Mouse (Mus musculus): ENCODE results near the gene Rnf180.

The Rnf180 gene

GRCm38 (mm10) chr13:105279397-105280018 lies 15.1 kb downstream of the Rnf180 start:
- no peak for DNase-seq (ENCODE audit: low read depth, low spot score)
- Histone ChIP-seq H3K27me3 (ENCODE audit: control insufficient read depth, insufficient read depth, low read length, poor library complexity, severe bottlenecking) (no peaks in the 10 kb centered on the region), H3K36me3 (ENCODE audit: control insufficient read depth, insufficient read depth, low read length, poor library complexity, severe bottlenecking) (no peaks in the 10 kb centered on the region)

- no peaks in the 10 kb centered on the region for H3K27me3 ChIP-seq (ENCODE audit: control insufficient read depth, insufficient read depth, low read length, poor library complexity, severe bottlenecking)
- no peak for DNase-seq (ENCODE audit: low read depth, low spot score)
Observed at GRCm38 (mm10) chr13:105270394-105271094, 24.1 kb downstream of the Rnf180 start.

GRCm38 (mm10) chr13:105267464-105267863 lies 27.2 kb downstream of the Rnf180 start:
- Histone ChIP-seq H3K36me3 (ENCODE audit: control insufficient read depth, insufficient read depth, low read length, poor library complexity, severe bottlenecking) (no peaks in the 10 kb centered on the region), H3K27me3 (ENCODE audit: control insufficient read depth, insufficient read depth, low read length, poor library complexity, severe bottlenecking) (no peaks in the 10 kb centered on the region)
- DNase-seq (ENCODE audit: low read depth, low spot score): no peak

More at GRCm38 (mm10) chr13:105270394-105271094, 24.1 kb downstream of the Rnf180 start:
- no peaks in the 10 kb centered on the region for H3K36me3 ChIP-seq (ENCODE audit: control insufficient read depth, insufficient read depth, low read length, poor library complexity, severe bottlenecking)

- Histone ChIP-seq H3K36me3 (ENCODE audit: control insufficient read depth, insufficient read depth, low read length, poor library complexity, severe bottlenecking) (no peaks in the 10 kb centered on the region), H3K27me3 (ENCODE audit: control insufficient read depth, insufficient read depth, low read length, poor library complexity, severe bottlenecking) (no peaks in the 10 kb centered on the region)
- peak; percentile 34 for DNase-seq (ENCODE audit: low read depth, low spot score)
Observed at GRCm38 (mm10) chr13:105266746-105267145, 27.9 kb downstream of the Rnf180 start.

- Histone ChIP-seq H3K36me3 (ENCODE audit: control insufficient read depth, insufficient read depth, low read length, poor library complexity, severe bottlenecking) (no peaks in the 10 kb centered on the region), H3K27me3 (ENCODE audit: control insufficient read depth, insufficient read depth, low read length, poor library complexity, severe bottlenecking) (no peaks in the 10 kb centered on the region)
- DNase-seq (ENCODE audit: low read depth, low spot score): no peak
Observed at GRCm38 (mm10) chr13:105256757-105257433, 37.7 kb downstream of the Rnf180 start.

- Histone ChIP-seq H3K27me3 (ENCODE audit: control insufficient read depth, insufficient read depth, low read length, poor library complexity, severe bottlenecking) (no peaks in the 10 kb centered on the region), H3K36me3 (ENCODE audit: control insufficient read depth, insufficient read depth, low read length, poor library complexity, severe bottlenecking) (no peaks in the 10 kb centered on the region)
- DNase-seq (ENCODE audit: low read depth, low spot score): no peak
Observed at GRCm38 (mm10) chr13:105250767-105251166, 43.8 kb downstream of the Rnf180 start.

- DNase-seq (ENCODE audit: low read depth, low spot score): no peak
- Histone ChIP-seq H3K27me3 (ENCODE audit: control insufficient read depth, insufficient read depth, low read length, poor library complexity, severe bottlenecking) (no peaks in the 10 kb centered on the region), H3K36me3 (ENCODE audit: control insufficient read depth, insufficient read depth, low read length, poor library complexity, severe bottlenecking) (no peaks in the 10 kb centered on the region)
Observed at GRCm38 (mm10) chr13:105250264-105250663, 44.4 kb downstream of the Rnf180 start.

- H3K36me3 ChIP-seq (ENCODE audit: control insufficient read depth, insufficient read depth, low read length, poor library complexity, severe bottlenecking): no peaks in the 10 kb centered on the region
- DNase-seq (ENCODE audit: low read depth, low spot score): no peak
- no peaks in the 10 kb centered on the region for H3K27me3 ChIP-seq (ENCODE audit: control insufficient read depth, insufficient read depth, low read length, poor library complexity, severe bottlenecking)
Observed at GRCm38 (mm10) chr13:105249599-105249998, 45.0 kb downstream of the Rnf180 start.

- H3K36me3 ChIP-seq (ENCODE audit: control insufficient read depth, insufficient read depth, low read length, poor library complexity, severe bottlenecking): no peaks in the 10 kb centered on the region
- no peak for DNase-seq (ENCODE audit: low read depth, low spot score)
- H3K27me3 ChIP-seq (ENCODE audit: control insufficient read depth, insufficient read depth, low read length, poor library complexity, severe bottlenecking): no peaks in the 10 kb centered on the region
Observed at GRCm38 (mm10) chr13:105247691-105248090, 46.9 kb downstream of the Rnf180 start.

- Histone ChIP-seq H3K27me3 (ENCODE audit: control insufficient read depth, insufficient read depth, low read length, poor library complexity, severe bottlenecking) (no peaks in the 10 kb centered on the region), H3K36me3 (ENCODE audit: control insufficient read depth, insufficient read depth, low read length, poor library complexity, severe bottlenecking) (no peaks in the 10 kb centered on the region)
- no peak for DNase-seq (ENCODE audit: low read depth, low spot score)
Observed at GRCm38 (mm10) chr13:105240810-105241209, 53.8 kb downstream of the Rnf180 start.

GRCm38 (mm10) chr13:105227126-105227525 lies 67.5 kb downstream of the Rnf180 start:
- DNase-seq (ENCODE audit: low read depth, low spot score): no peak
- Histone ChIP-seq H3K36me3 (ENCODE audit: control insufficient read depth, insufficient read depth, low read length, poor library complexity, severe bottlenecking) (no peaks in the 10 kb centered on the region), H3K27me3 (ENCODE audit: control insufficient read depth, insufficient read depth, low read length, poor library complexity, severe bottlenecking) (no peaks in the 10 kb centered on the region)

- no peaks in the 10 kb centered on the region for H3K27me3 ChIP-seq (ENCODE audit: control insufficient read depth, insufficient read depth, low read length, poor library complexity, severe bottlenecking)
- DNase-seq (ENCODE audit: low read depth, low spot score): peak; percentile 11
- no peaks in the 10 kb centered on the region for H3K36me3 ChIP-seq (ENCODE audit: control insufficient read depth, insufficient read depth, low read length, poor library complexity, severe bottlenecking)
Observed at GRCm38 (mm10) chr13:105224048-105224447, 70.6 kb downstream of the Rnf180 start.

GRCm38 (mm10) chr13:105223147-105223546 lies 71.5 kb downstream of the Rnf180 start:
- Histone ChIP-seq H3K27me3 (ENCODE audit: control insufficient read depth, insufficient read depth, low read length, poor library complexity, severe bottlenecking) (no peaks in the 10 kb centered on the region), H3K36me3 (ENCODE audit: control insufficient read depth, insufficient read depth, low read length, poor library complexity, severe bottlenecking) (no peaks in the 10 kb centered on the region)
- no peak for DNase-seq (ENCODE audit: low read depth, low spot score)

- Histone ChIP-seq H3K36me3 (ENCODE audit: control insufficient read depth, insufficient read depth, low read length, poor library complexity, severe bottlenecking) (no peaks in the 10 kb centered on the region), H3K27me3 (ENCODE audit: control insufficient read depth, insufficient read depth, low read length, poor library complexity, severe bottlenecking) (no peaks in the 10 kb centered on the region)
- no peak for DNase-seq (ENCODE audit: low read depth, low spot score)
Observed at GRCm38 (mm10) chr13:105222016-105222725, 72.4 kb downstream of the Rnf180 start.

GRCm38 (mm10) chr13:105210746-105211145 lies 83.9 kb downstream of the Rnf180 start:
- DNase-seq (ENCODE audit: low read depth, low spot score): no peak
- Histone ChIP-seq H3K27me3 (ENCODE audit: control insufficient read depth, insufficient read depth, low read length, poor library complexity, severe bottlenecking) (no peaks in the 10 kb centered on the region), H3K36me3 (ENCODE audit: control insufficient read depth, insufficient read depth, low read length, poor library complexity, severe bottlenecking) (no peaks in the 10 kb centered on the region)

Measured in splenic B cell, adult 2 months (primary cell).